19 mouse cellular contexts compared by ENCODE assay signal in the genomic region with DNA sequence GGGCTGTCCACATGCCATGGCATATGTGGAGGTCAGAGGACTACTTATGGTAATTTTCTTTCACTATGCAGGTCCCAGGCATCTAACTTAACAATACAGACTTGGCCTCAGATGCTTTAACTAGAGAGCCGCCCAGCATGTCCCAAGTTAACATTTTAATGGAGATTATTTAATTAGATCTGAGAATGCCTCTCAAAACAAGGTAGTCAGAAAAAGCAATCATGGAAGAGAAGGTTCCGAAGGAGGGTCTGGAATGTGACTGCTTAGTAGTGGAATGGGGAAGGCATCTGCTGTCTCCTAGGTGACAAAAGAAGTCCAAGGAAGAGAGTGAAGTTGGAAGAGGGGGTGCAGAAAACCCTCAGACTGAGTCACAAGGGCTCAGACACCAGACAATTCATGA. TPM values are rescaled to one million over a fixed set of nuclear protein-coding genes. Genes with fewer than 3 reads are reported as not detected.
"Had no signal": no experiment of that assay in that cellular context is flagged by ENCODE, and none has a peak within 500 bp of the region (broad histone marks: within the 10 kb centered on the region; RNA-seq: fewer than 3 reads in every experiment).

No protein-coding gene starts in this region.

- H3K36me3 ChIP-seq: midbrain, embryonic 10.5 days; midbrain, embryonic 12.5 days; neural tube, embryonic 13.5 days; neural tube, embryonic 15.5 days had no signal

- ATAC-seq: midbrain, embryonic 16.5 days had no signal

- H3K9ac ChIP-seq: lung, embryonic 14.5 days; midbrain, embryonic 12.5 days; neural tube, embryonic 13.5 days; neural tube, embryonic 15.5 days had no signal

- DNase-seq: lung, adult 18-20 months; lung, embryonic 14.5 days; lung, postnatal 10 days; lung, postnatal 4 days; midbrain, embryonic 14.5 days; retina, postnatal 1 day; right cerebral cortex, adult 18-20 months; right cerebral cortex, postnatal 25 days; right cerebral cortex, postnatal 4 days; spleen, adult 18-20 months; thymus, adult 18-20 months; thymus, postnatal 14 days; thymus, postnatal 36 days had no signal

- H3K4me1 ChIP-seq: midbrain, embryonic 12.5 days; neural tube, embryonic 13.5 days had no signal

- H3K4me3 ChIP-seq: midbrain, embryonic 10.5 days; midbrain, embryonic 12.5 days; myocyte; neural tube, embryonic 13.5 days; neural tube, embryonic 15.5 days had no signal

- H3K27ac ChIP-seq: midbrain, embryonic 10.5 days; midbrain, embryonic 12.5 days; neural tube, embryonic 13.5 days; neural tube, embryonic 15.5 days had no signal

- H3K9me3 ChIP-seq: midbrain, embryonic 10.5 days; midbrain, embryonic 12.5 days; neural tube, embryonic 13.5 days; neural tube, embryonic 15.5 days had no signal

- H3K4me2 ChIP-seq: lung, embryonic 14.5 days; midbrain, embryonic 12.5 days; neural tube, embryonic 13.5 days; neural tube, embryonic 15.5 days had no signal

RNA-seq across cellular contexts. Expression of a gene that starts 7.4 kb away (rescaled TPM):
- polyA plus RNA-seq: myocyte had no signal
